Mouse (Mus musculus) gonadal fat pad, adult 2 months (tissue): ENCODE results near the gene Shank2. TPM values are rescaled to one million over a fixed set of nuclear protein-coding genes. Genes with fewer than 3 reads are reported as not detected.

ENCODE experiments used
- DNase-seq: peaks from one replicate; pipeline ENCODE4 v3.0.0-alpha.2; 2012; ENCODE audit warnings: low read depth
- polyA plus RNA-seq: library from polyadenylated mRNA; depleted of rRNA; stranded (reverse); fragments of >200 nt; gene quantifications from 2 replicates; pipeline ENCODE4 v1.2.3, GENCODE M21; 2012

The Shank2 gene
- polyA plus RNA-seq, 1 experiment, result 0.34 TPM

- no peak for DNase-seq
These were observed 29.1 kb downstream of the Shank2 start for GRCm38 (mm10) chr7:144030796-144031195.

DNA sequence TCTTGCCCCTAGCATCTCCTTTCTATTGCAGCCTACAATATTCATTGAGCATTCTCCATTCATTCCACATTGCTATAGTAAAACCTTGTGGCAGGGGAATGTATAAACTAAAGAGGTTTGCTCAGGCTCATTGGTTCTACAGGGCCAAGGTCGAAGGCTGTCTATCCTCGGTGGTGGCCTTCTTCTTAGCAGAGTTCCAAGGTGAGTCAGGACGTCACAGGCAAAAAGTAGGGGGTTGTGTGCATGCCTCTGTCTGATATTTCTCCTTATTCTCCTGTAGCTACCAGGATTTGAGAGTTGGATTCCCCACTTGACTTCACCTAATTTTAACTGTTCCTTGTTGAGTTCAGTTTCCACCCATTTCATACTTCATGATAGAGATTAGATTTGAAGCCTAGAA, 29.9 kb downstream of the Shank2 start:
- DNase-seq, result no peak

DNA sequence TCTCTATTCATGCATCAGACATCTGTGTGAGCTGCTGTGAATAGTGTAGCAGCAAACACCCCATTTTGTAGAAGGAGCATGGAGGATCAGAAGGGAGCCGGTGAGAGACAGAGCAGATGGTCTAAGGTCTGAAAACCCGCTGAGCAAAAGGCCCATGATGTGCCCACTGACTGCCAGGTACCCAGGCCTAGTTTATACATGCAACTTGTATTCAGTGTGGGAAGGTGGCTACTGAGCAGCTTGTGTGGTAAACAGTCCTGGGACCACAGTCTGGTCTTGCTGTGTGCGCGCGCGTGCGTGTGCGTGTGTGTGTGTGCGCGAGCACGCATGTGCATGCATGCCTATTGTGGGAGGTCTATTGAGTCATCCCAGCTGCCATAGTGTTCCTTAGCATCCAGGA, 35.8 kb downstream of the Shank2 start:
- DNase-seq, result no peak

- DNase-seq, result peak; percentile 10
These were observed 36.4 kb downstream of the Shank2 start for GRCm38 (mm10) chr7:144037966-144038669.

DNA sequence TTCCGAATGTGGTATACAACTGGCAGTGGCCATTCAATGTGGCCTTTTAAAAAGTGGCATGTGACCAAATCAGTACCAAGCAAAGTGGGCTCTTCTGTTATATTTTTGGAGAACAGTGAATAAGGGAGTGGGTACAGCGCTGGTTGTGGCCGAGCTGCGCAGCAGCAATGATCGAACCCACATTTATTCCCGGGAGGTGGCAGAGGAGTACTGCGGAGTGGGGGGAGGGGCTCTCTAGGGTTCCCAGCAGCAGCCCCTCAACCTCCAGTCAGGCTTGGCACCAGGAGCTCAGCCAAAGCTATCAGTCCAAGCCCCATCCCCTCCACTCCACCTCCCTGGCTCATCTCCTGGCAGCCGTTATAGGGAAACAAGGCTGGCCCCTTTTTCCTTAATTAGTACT, 37.0 kb downstream of the Shank2 start:
- no peak for DNase-seq

DNA sequence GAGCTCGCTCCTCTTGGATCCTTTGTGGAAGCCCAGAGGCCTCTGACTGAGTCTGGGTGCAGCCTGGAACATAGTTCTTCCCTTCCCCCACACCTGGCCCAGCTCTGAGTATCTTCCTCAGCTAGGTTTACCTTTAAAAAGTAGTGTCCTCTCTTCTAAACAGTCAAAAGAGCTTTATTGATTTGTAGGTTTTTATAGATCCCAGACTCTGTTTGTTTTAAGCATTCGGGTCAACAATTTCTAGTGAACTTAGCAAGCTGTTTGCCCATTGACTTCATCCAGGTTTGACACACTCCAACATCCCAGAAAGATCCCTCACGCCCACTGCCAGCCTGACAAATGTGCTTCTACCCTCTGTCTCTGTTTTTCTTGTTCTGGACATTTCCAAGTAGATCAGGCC, 38.6 kb downstream of the Shank2 start:
- no peak for DNase-seq

DNA sequence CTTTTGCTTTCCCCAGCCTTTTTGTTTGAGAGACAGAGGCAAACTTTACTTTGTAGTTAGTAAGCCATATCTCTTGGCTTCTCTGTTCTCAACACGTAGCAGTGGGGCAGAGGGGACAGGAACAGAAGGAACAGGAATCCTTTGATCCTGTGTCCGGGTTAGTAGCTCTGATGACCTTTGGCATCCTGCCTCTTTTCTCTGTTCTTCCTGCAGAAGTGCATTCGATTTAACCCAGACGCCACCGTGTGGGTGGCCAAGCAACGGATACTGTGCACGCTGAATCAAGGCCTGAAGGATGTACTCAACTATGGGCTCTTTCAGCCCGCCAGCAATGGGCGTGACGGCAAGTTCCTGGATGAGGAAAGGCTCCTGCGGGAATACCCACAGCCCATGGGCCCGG, 50.3 kb downstream of the Shank2 start:
- no peak for DNase-seq

GRCm38 (mm10) chr7:144055188-144055587, 53.5 kb downstream of the Shank2 start:
- DNase-seq, result no peak

DNA sequence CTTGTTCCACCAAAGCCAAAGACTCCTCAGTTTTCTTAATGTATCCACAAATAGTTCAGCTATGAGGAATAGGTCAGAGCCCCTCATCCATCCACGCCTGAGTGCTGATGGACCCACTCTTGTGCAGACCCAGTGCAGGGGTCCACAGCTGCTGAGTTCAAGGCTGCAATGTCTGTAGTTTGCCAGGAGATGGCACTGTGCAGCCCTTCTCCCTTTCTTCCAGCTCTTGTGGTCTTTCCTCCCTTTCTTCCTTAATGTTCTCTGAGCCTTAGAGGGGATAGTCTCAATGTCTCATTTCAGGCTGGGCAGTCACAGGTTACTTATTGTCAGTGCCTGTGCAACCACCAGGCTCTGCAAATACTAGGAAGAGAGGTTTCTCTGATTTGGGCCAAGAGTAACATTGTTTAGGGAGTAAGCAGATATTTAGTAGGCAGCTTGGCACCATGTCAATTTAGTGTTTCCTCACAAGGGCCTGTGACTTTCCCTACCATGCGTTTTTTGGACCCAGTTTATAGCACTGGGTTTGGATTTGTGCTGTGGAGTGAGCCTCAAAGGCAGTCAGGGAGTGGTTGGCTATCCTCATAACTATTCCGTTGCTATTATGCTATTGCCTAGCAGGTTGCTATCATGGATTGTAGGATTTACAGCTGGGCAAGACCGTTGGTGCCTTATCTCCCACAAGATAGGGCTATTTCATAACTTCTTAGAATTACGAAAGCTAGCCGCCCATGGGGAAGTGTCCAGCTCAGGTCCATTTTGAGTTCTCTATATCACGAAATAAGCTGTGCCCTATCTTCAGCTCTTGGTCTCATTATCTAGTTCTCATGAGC, 54.2 kb downstream of the Shank2 start:
- DNase-seq, result no peak

GRCm38 (mm10) chr7:144070162-144070949, 68.6 kb downstream of the Shank2 start:
- DNase-seq, result no peak

GRCm38 (mm10) chr7:144072219-144072618, 70.5 kb downstream of the Shank2 start:
- no peak for DNase-seq

- DNase-seq, result no peak
These were observed 71.1 kb downstream of the Shank2 start for GRCm38 (mm10) chr7:144072856-144073255.

- DNase-seq, result no peak
These were observed 73.0 kb downstream of the Shank2 start for GRCm38 (mm10) chr7:144074718-144075117.

- no peak for DNase-seq
These were observed 76.9 kb downstream of the Shank2 start for GRCm38 (mm10) chr7:144078661-144079060.

GRCm38 (mm10) chr7:144079861-144080260, 78.1 kb downstream of the Shank2 start:
- DNase-seq, result no peak

GRCm38 (mm10) chr7:144081448-144081847, 79.7 kb downstream of the Shank2 start:
- no peak for DNase-seq

DNA sequence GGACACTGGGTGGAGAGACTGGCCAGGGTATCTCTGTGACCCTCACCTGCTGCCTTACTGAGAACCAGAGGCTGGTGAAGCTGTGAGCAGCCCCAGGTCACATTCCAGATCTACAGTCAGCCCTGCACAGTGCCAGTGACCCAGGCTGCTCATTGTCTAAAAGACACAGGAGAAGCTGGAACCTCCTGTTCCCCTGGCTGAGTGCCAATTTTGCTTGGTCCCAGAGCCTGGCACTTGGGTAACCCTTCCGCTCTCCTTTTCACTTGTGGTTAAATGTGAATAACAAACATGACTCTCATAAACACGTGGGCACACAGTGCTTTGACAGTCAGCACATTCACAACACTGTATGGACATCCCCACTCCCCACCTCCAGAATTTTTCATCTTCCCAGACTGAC, 80.2 kb downstream of the Shank2 start:
- DNase-seq, result no peak

- DNase-seq, result no peak
These were observed 85.5 kb downstream of the Shank2 start for GRCm38 (mm10) chr7:144087277-144087676.

- DNase-seq, result no peak
These were observed 92.4 kb downstream of the Shank2 start for GRCm38 (mm10) chr7:144094132-144094531.

- no peak for DNase-seq
These were observed 95.6 kb downstream of the Shank2 start for GRCm38 (mm10) chr7:144097314-144097713.

DNA sequence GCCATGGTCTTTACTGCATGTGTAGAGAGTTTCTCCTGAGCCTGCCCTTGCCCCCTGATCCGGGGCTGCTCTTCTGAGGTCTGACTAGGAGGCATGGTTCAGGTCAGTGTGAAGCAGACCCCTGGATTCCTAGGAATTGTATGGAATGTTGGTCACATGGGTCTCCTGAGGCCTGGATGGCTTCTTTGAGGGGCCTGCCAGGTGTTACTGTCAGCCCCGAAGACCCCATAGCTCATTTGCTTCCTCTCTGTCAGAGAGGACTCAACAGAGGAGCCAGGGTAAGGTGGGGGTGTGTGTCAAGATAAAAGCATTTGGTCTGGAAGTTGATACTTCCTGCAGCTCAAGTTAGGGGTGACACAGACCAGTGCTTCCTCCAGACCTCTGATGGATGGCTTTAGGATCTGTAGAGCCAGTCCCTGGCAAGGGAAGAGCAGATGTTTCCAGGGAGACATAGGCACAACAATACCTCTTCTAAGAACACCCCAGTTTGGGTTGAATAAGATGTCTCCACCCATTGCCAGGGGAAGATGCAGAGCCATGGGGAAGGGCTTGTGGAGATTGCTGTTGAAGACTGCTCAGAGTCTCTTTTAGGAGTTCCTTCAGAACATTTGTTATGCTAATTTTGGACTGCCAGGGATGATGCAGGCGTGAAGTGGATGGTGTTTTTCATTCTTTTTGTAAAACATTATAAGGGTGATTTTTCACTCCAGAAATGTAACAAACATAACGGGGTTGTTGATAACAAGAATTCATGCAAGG, 100.7 kb downstream of the Shank2 start:
- DNase-seq, result no peak

DNA sequence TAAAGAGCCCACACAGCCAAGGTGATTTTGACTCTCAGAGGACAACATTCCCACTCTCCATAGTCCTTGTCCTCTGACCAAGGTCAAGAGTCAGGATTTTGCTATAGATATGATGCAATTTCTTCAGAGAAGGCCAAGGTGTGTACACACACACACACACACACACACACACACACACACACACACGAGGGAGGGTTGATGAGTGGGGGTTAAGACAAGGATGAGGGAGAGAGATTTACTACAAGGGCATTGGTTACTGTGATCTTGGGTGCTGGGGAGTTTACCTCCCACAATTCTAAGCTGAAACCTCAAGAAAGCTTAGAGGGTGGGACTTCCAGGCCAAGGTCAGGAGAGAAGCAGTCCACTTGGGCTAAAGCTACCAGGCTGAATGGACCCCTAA, 104.2 kb downstream of the Shank2 start:
- DNase-seq, result no peak
